Mouse (Mus musculus) heart, postnatal 4 days (tissue): ENCODE measurements at regions not wholly inside any gene's neighbourhood (a gene's known extent, or its start where the extent isn't known, plus 50 kb on each side); places are given as distances from the start of the nearest gene placed in this dataset.

Experiments
- DNase-seq: peaks from one replicate; pipeline ENCODE4 v3.0.0; 2021

DNA sequence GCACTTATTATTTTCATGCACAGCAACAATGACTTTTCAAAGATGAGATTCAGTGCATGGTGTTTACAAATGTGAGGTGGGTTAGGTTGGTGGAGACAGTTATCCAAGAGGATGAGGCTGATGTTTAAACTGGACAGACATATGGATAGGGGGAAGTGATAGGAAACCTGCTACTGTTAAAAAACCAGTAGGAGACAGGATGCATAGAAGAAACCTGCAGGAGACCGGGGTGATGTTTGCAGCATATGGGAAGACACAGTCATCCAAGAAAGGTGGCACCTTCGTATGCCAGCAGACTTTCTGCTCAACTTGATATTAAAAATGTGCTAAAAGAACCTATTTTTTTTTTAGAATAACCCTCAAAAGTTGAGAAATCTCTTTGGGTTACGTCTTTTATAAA, 809.9 kb upstream of the Gm5150 start:
- no peak for DNase-seq

DNA sequence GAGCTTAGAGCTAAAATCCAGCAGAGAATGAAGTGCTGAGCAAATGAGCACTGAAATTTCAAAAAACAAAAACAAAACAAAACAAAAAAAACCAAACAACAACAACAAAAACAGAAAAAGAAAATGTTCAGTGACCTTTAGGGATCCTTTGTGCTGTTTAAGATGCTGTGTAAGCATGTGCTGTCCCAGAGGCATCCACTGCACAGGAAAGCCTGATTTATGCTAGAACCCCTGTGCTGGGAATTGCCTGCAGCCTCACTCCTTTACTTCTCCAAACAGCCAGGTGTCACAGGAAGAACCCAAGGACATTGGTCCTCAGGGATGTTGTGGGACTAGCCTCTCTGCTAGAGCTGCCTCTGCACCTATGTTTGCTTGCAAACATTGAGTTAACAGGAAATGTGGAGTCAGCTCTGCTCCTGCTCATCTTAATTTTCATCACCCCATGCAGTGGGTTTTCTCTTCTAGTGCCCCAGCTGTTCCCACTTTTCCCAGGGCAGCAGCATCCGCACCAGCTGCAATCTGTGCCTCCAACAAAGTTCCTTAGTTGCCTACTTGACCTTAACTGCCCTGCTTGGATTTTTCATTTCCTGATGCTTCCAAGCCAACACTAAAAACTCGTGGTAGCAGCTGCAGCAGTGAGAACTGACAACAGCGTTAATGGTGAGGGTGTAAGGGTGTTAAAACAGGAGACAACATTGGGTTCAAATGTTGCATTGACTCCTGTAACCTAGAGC, 804.8 kb upstream of the Gm5150 start:
- no peak for DNase-seq

DNA sequence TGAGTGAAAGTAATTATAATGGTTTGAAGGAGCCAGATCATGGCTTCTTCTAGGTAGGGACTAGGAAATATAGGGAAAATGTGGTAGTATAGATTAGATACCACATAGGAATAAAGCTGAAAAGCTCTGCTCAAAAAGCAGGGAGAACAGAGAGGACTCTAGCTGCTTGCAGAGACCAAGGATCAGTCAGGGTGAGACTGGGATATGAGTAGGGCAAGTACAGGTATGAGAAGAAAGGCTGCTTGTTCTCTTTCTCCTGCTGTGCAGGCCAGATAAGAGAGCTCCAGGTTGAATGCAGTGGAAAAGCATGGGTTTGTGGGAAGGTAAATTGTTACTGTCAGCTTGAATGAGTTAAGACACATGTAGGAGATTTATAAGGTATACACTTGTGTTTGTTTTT, 797.4 kb upstream of the Gm5150 start:
- DNase-seq, result no peak
